ENCODE assay signal across 22 mouse cellular contexts in genomic region chr2:153660616-153661015, GRCm38 (mm10). TPM values are rescaled to one million over a fixed set of nuclear protein-coding genes. Genes with fewer than 3 reads are reported as not detected.
DNase-seq lines count a peak whose midpoint lies in the region; ATAC-seq lines count a peak whose summit lies in the region.
"Had no signal": no experiment of that assay in that cellular context is flagged by ENCODE, and none has a peak within 500 bp of the region (broad histone marks: within the 10 kb centered on the region; RNA-seq: fewer than 3 reads in every experiment).

No protein-coding gene starts in this region.

- H3K4me1 ChIP-seq in megakaryocyte, embryonic 14.5 days: peaks cover 54% of the 10 kb centered on the region
- peaks cover 8% of the 10 kb centered on the region for H3K4me1 ChIP-seq in embryonic facial prominence, embryonic 10.5 days
- H3K4me1 ChIP-seq: forebrain, embryonic 13.5 days; heart, embryonic 15.5 days; limb, embryonic 13.5 days had no signal

- no peaks in the 10 kb centered on the region for H3K9me3 ChIP-seq in megakaryocyte, embryonic 14.5 days
- H3K9me3 ChIP-seq in embryonic facial prominence, embryonic 10.5 days: no peaks in the 10 kb centered on the region
- H3K9me3 ChIP-seq: forebrain, embryonic 13.5 days; G1E; heart, embryonic 15.5 days; hindbrain, embryonic 13.5 days; limb, embryonic 13.5 days had no signal

- H3K27ac ChIP-seq in embryonic facial prominence, embryonic 10.5 days (replicated peaks): 0 out of 2 replicates have a peak overlapping the region, but pooled peaks have one; percentile 20
- H3K27ac ChIP-seq: forebrain, embryonic 13.5 days; heart, embryonic 15.5 days; hindbrain, embryonic 13.5 days; limb, embryonic 13.5 days had no signal

- peak; percentile 18 for DNase-seq in heart, postnatal 4 days
- DNase-seq in heart, adult 8-10 months (ENCODE audit: low spot score): no peak
- peak; percentile 23 for DNase-seq in NIH3T3 (ENCODE audit: low read depth)
- DNase-seq in embryonic facial prominence, embryonic 10.5 days (ENCODE audit: low spot score): peak; percentile 50
- no peak for DNase-seq in right cerebral cortex, postnatal 36 days (ENCODE audit: low spot score in 2 of 2)
- DNase-seq in left cerebral cortex, postnatal 36 days (ENCODE audit: low spot score in 2 of 2): no peak
- DNase-seq: heart, adult 11 months; lung, embryonic 14.5 days; right cerebral cortex, postnatal 14 days; thymus, adult 2 months had no signal

- peak overlapping the region; percentile 21 for H3K4me3 ChIP-seq in megakaryocyte, embryonic 14.5 days (replicated peaks)
- H3K4me3 ChIP-seq in embryonic facial prominence, embryonic 10.5 days: no peak overlapping the region
- H3K4me3 ChIP-seq: forebrain, embryonic 13.5 days; heart, embryonic 15.5 days; hindbrain, embryonic 13.5 days; limb, embryonic 13.5 days; myocyte had no signal

- peaks cover 88% of the 10 kb centered on the region for H3K36me3 ChIP-seq in megakaryocyte, embryonic 14.5 days (replicated peaks; ENCODE audit: low read length)
- H3K36me3 ChIP-seq in embryonic facial prominence, embryonic 10.5 days (replicated peaks): peaks cover 46% of the 10 kb centered on the region
- H3K36me3 ChIP-seq: heart, embryonic 15.5 days had no signal

- ATAC-seq in megakaryocyte, adult 5-6 weeks (ENCODE audit: poor library complexity, severe bottlenecking): no peak
- ATAC-seq: forebrain, embryonic 13.5 days; intestine, postnatal 0 days had no signal

- 37% methylated on average over 3 of the region's 3 CpGs for WGBS in embryonic facial prominence, embryonic 10.5 days

- no peaks in the 10 kb centered on the region for H3K27me3 ChIP-seq in megakaryocyte, embryonic 14.5 days (replicated peaks)
- no peaks in the 10 kb centered on the region for H3K27me3 ChIP-seq in embryonic facial prominence, embryonic 10.5 days (replicated peaks; ENCODE audit: low read depth, poor library complexity, severe bottlenecking)
- H3K27me3 ChIP-seq: forebrain, embryonic 13.5 days; heart, embryonic 15.5 days; hindbrain, embryonic 13.5 days; limb, embryonic 13.5 days had no signal

- intact Hi-C loops in left cerebral cortex, postnatal 36 days (cut with DNase I): no loop called here

RNA-seq across cellular contexts. Expression of gene Dnmt3b, which starts 11.4 kb away (rescaled TPM):
- 1 to 10 TPM; 3.0 to 3.5 TPM for total RNA-seq in heart, postnatal 4 days (2021)
- 1 to 10 TPM in 2 of 4 experiments, under 1 TPM in 2; 0.57 to 1.4 (median 1.1) TPM for total RNA-seq in heart, adult 8-10 months (2022)
- 20.5 and 26.4 TPM in 2 replicates for polyA plus RNA-seq in megakaryocyte, embryonic 14.5 days (2012; ENCODE audit: insufficient read depth, low replicate concordance)
- total RNA-seq in megakaryocyte, adult 5-6 weeks (2015): 1.3 and 2.5 TPM in 2 replicates
- total RNA-seq in megakaryocyte, adult 5-6 weeks (2017): 2.8 and 3.6 TPM in 2 replicates
- 26.5 and 30.2 TPM in 2 replicates for polyA plus RNA-seq in embryonic facial prominence, embryonic 10.5 days (2016; fragmentation: Nextera tagmentation; extraction: Ambion mirVana)
- 1 to 10 TPM in 1 of 2 experiments, under 1 TPM in 1; 0.86 to 1.4 TPM for total RNA-seq in left cerebral cortex, postnatal 36 days (2021)

RNA-seq across cellular contexts. Expression of gene Commd7, which starts 28.0 kb away (rescaled TPM):
- 10 to 100 TPM; 21.7 to 25.9 TPM for total RNA-seq in heart, postnatal 4 days (2021)
- 10 to 100 TPM; 10.7 to 14.7 (median 12.9) TPM for total RNA-seq in heart, adult 8-10 months (2022)
- polyA plus RNA-seq in megakaryocyte, embryonic 14.5 days (2012; ENCODE audit: insufficient read depth, low replicate concordance): 17.9 and 24.1 TPM in 2 replicates
- total RNA-seq in megakaryocyte, adult 5-6 weeks (2015): 41.6 and 47.2 TPM in 2 replicates
- 30.3 and 34.1 TPM in 2 replicates for total RNA-seq in megakaryocyte, adult 5-6 weeks (2017)
- 72.2 and 74.3 TPM in 2 replicates for polyA plus RNA-seq in embryonic facial prominence, embryonic 10.5 days (2016; fragmentation: Nextera tagmentation; extraction: Ambion mirVana)
- total RNA-seq in left cerebral cortex, postnatal 36 days (2021): 10 to 100 TPM; 27.6 to 32.0 TPM

RNA-seq across cellular contexts. Expression of gene Dnmt3c, which starts 35.8 kb away (rescaled TPM):
- total RNA-seq in heart, postnatal 4 days (2021): not detected
- not detected for total RNA-seq in heart, adult 8-10 months (2022)
- 0.18 TPM in 1 of 2 replicates, not detected in the other for polyA plus RNA-seq in megakaryocyte, embryonic 14.5 days (2012; ENCODE audit: insufficient read depth, low replicate concordance)
- total RNA-seq in megakaryocyte, adult 5-6 weeks (2015): not detected in 2 replicates
- total RNA-seq in megakaryocyte, adult 5-6 weeks (2017): not detected in 2 replicates
- not detected in 2 replicates for polyA plus RNA-seq in embryonic facial prominence, embryonic 10.5 days (2016; fragmentation: Nextera tagmentation; extraction: Ambion mirVana)
- not detected for total RNA-seq in left cerebral cortex, postnatal 36 days (2021)
- total RNA-seq: G1E; left cerebral cortex, adult 18-20 months had no signal
- polyA plus RNA-seq: C2C12; forebrain, embryonic 13.5 days; heart, embryonic 15.5 days; hindbrain, embryonic 13.5 days; intestine, postnatal 0 days; large intestine, adult 2 months; limb, embryonic 13.5 days; myocyte; thymus, adult 2 months had no signal

Comparison
In these comparisons a context has a peak if more than half of its experiments do, and no peak if none do; other contexts are left out.
1. DNase-seq: peak in heart, postnatal 4 days (single experiment), NIH3T3 (single experiment) and embryonic facial prominence, embryonic 10.5 days (single experiment); none in heart, adult 8-10 months (single experiment), right cerebral cortex, postnatal 36 days (0 of 2) and left cerebral cortex, postnatal 36 days (0 of 2).